Mouse (Mus musculus) lung, embryonic 14.5 days (tissue): Measurements from ENCODE around the gene Mphosph9. TPM values are rescaled to one million over a fixed set of nuclear protein-coding genes. Genes with fewer than 3 reads are reported as not detected.

ENCODE experiments used
- ATAC-seq: fragments of 200-750 bp; cut with Nextera tagmentation; 2 replicates; pipeline ENCODE4 v1.8.0; 2017; ENCODE audit warnings: mild to moderate bottlenecking, moderate TSS enrichment, moderate library complexity; ENCODE audit not compliant: insufficient read depth
- DNase-seq: peaks from one replicate; pipeline ENCODE4 v3.0.0-alpha.2; 2015
- H3K27ac ChIP-seq: fragments of 300-500 bp; sonication (generic); 2 replicates; pipeline ENCODE4 v1.5.1; 2014; ENCODE audit warnings: low read depth, mild to moderate bottlenecking, moderate library complexity
- H3K27me3 ChIP-seq: fragments of 300-500 bp; sonication (generic); 2 replicates; pipeline ENCODE4 v1.6.1; 2014; ENCODE audit warnings: low read length, control low read depth; ENCODE audit not compliant: insufficient read depth
- H3K36me3 ChIP-seq: fragments of 300-500 bp; sonication (generic); 2 replicates; pipeline ENCODE4 v1.6.1; 2014; ENCODE audit warnings: control low read depth; ENCODE audit not compliant: insufficient read depth
- H3K4me1 ChIP-seq: fragments of 300-500 bp; sonication (generic); 2 replicates; pipeline ENCODE4 v1.6.1; 2014; ENCODE audit warnings: antibody characterized with exemption, control low read depth; ENCODE audit not compliant: insufficient read depth
- H3K4me2 ChIP-seq: fragments of 300-500 bp; sonication (generic); 2 replicates; pipeline ENCODE4 v1.6.1; 2014; ENCODE audit warnings: mild to moderate bottlenecking
- H3K4me3 ChIP-seq: fragments of 300-500 bp; sonication (generic); 2 replicates; pipeline ENCODE4 v1.5.1; 2014; ENCODE audit warnings: low read depth, low read length
- H3K9ac ChIP-seq: fragments of 300-500 bp; sonication (generic); 2 replicates; pipeline ENCODE4 v1.6.1; 2014
- H3K9me3 ChIP-seq: fragments of 300-500 bp; sonication (generic); 2 replicates; pipeline ENCODE4 v1.6.1; 2016; ENCODE audit warnings: low read depth, low read length, control low read depth
- CTCF ChIP-seq: IDR thresholded peaks from 2 replicates; pipeline ENCODE4 v1.5.1; 2016; ENCODE audit warnings: antibody characterized with exemption, low read depth
- WGBS: fragments of 180-500 bp; shearing (Covaris S2); extraction: QIAGEN DNeasy Blood & Tissue Kit; methylation state at CpG from one replicate; pipeline ENCODE4 v1.1.7; 2014; 5-methylcytosine and 5-hydroxymethylcytosine counted together
- polyA plus RNA-seq: library from polyadenylated mRNA; unstranded; fragments of >200 nt; fragmentation: Nextera tagmentation; extraction: Ambion mirVana; gene quantifications from 2 replicates; pipeline ENCODE4 v1.2.1, GENCODE M21; 2014

Gene Mphosph9
- polyA plus RNA-seq, 1 experiment from 2014 or later: 19.2 TPM

GRCm38 (mm10) chr5:124213588-124214469 lies 113.9 kb downstream of the Mphosph9 start:
- Histone ChIP-seq H3K27me3 (no peaks in the 10 kb centered on the region), H3K36me3 (no peaks in the 10 kb centered on the region), H3K27ac (peak overlapping the region; percentile 86), H3K4me3 (no peak overlapping the region), H3K9ac (no peak overlapping the region), H3K4me1 (peaks cover 9% of the 10 kb centered on the region), H3K4me2 (no peak overlapping the region), H3K9me3 (no peaks in the 10 kb centered on the region)
- TF ChIP-seq CTCF: no peak
- DNase-seq: peak; percentile 70
- WGBS: 72% methylated on average over 13 of the region's 13 CpGs
- ATAC-seq: peak; percentile 59; the same call in 1 of the 2 replicates

GRCm38 (mm10) chr5:124211669-124212068 lies 116.1 kb downstream of the Mphosph9 start:
- H3K9ac ChIP-seq: no peak overlapping the region
- no peak for TF ChIP-seq CTCF
- H3K4me3 ChIP-seq: no peak overlapping the region
- no peaks in the 10 kb centered on the region for H3K27me3 ChIP-seq
- H3K27ac ChIP-seq: no peak overlapping the region
- DNase-seq (no peak), ATAC-seq (no peak)
- no peaks in the 10 kb centered on the region for H3K36me3 ChIP-seq
- H3K4me1 ChIP-seq: peaks cover 10% of the 10 kb centered on the region
- no peaks in the 10 kb centered on the region for H3K9me3 ChIP-seq
- H3K4me2 ChIP-seq: no peak overlapping the region
- WGBS: 66% methylated on average over 2 of the region's 2 CpGs

GRCm38 (mm10) chr5:124211234-124211633 lies 116.5 kb downstream of the Mphosph9 start:
- WGBS: 79% methylated on average over 8 of the region's 8 CpGs
- Histone ChIP-seq H3K36me3 (no peaks in the 10 kb centered on the region), H3K4me2 (no peak overlapping the region), H3K9me3 (no peaks in the 10 kb centered on the region), H3K4me1 (peaks cover 12% of the 10 kb centered on the region), H3K27ac (no peak overlapping the region), H3K9ac (no peak overlapping the region), H3K4me3 (no peak overlapping the region), H3K27me3 (no peaks in the 10 kb centered on the region)
- no peak for DNase-seq
- TF ChIP-seq CTCF: no peak
- no peak for ATAC-seq

GRCm38 (mm10) chr5:124210281-124211016 lies 117.3 kb downstream of the Mphosph9 start:
- no peak for DNase-seq

GRCm38 (mm10) chr5:124209850-124210249 lies 117.9 kb downstream of the Mphosph9 start:
- Histone ChIP-seq H3K9ac (no peak overlapping the region), H3K4me3 (no peak overlapping the region), H3K27ac (no peak overlapping the region), H3K4me1 (peaks cover 16% of the 10 kb centered on the region), H3K36me3 (no peaks in the 10 kb centered on the region), H3K27me3 (no peaks in the 10 kb centered on the region), H3K9me3 (no peaks in the 10 kb centered on the region), H3K4me2 (no peak overlapping the region)
- 51% methylated on average over 6 of the region's 6 CpGs for WGBS
- DNase-seq (no peak), ATAC-seq (no peak)
- TF ChIP-seq CTCF: no peak

More at GRCm38 (mm10) chr5:124210281-124211016, 117.3 kb downstream of the Mphosph9 start:
- no peak overlapping the region; the same call in 1 of the 2 replicates for H3K27ac ChIP-seq
- ATAC-seq: no peak
- no peaks in the 10 kb centered on the region for H3K9me3 ChIP-seq
- no peaks in the 10 kb centered on the region for H3K36me3 ChIP-seq
- H3K4me1 ChIP-seq: peaks cover 16% of the 10 kb centered on the region
- 72% methylated on average over 18 of the region's 18 CpGs for WGBS
- H3K4me3 ChIP-seq: no peak overlapping the region
- no peak overlapping the region for H3K9ac ChIP-seq
- no peak for TF ChIP-seq CTCF
- H3K4me2 ChIP-seq: no peak overlapping the region
- H3K27me3 ChIP-seq: no peaks in the 10 kb centered on the region

- no peaks in the 10 kb centered on the region for H3K9me3 ChIP-seq
- WGBS: 69% methylated on average over 8 of the region's 8 CpGs
- H3K36me3 ChIP-seq: no peaks in the 10 kb centered on the region
- DNase-seq: no peak
- ATAC-seq: no peak
- no peaks in the 10 kb centered on the region for H3K27me3 ChIP-seq
- no peak overlapping the region for H3K9ac ChIP-seq
- peaks cover 24% of the 10 kb centered on the region for H3K4me1 ChIP-seq
- H3K4me3 ChIP-seq: no peak overlapping the region
- no peak overlapping the region for H3K27ac ChIP-seq
- TF ChIP-seq CTCF: no peak
- no peak overlapping the region for H3K4me2 ChIP-seq
Measured at GRCm38 (mm10) chr5:124208030-124208429, 119.7 kb downstream of the Mphosph9 start.
